Mouse (Mus musculus) T-helper 1 cell (primary cell): ENCODE measurements around the gene Tmem161b.
"Not testable (repeated sequence)": the region's sequence is repeated elsewhere in the genome, so short reads cannot be mapped to it uniquely, and the experiment has no call there.

Source experiments
- in situ Hi-C: fragments of 300-600 bp; cut with MboI, MseI; formaldehyde crosslinking; loops from one replicate; pipeline ENCODE4 v1.15.1; 2025; ENCODE audit warnings: high pct_unique_total_duplicates

Gene Tmem161b

GRCm38 (mm10) chr13:84221820-84222681 lies at the start of gene Tmem161b:
Tmem161b (plus strand) TSS chr13:84222296.
- in situ Hi-C loops, result loop anchor here (10.0 kb wide), 1 partner anchor 487 kb away; no protein-coding TSS in a partner anchor

DNA sequence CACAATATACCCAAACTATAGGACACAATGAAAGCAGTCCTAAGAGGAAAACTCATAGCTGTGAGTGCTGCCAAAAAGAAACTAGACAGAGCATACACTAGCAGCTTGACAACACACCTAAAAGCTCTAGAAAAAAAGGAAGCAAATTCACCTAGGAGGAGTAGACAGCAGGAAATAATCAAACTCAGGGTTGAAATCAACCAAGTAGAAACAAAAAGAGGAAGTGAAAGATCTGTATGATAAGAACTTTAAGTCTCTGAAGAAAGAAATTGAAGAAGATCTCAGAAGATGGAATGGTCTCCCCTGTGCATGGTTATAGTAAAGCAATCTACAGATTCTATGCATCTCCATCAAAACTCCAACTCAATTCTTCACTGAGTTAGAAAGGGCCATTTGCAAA lies 36.3 kb upstream of the Tmem161b start:
- in situ Hi-C loops, result not testable (repeated sequence)

DNA sequence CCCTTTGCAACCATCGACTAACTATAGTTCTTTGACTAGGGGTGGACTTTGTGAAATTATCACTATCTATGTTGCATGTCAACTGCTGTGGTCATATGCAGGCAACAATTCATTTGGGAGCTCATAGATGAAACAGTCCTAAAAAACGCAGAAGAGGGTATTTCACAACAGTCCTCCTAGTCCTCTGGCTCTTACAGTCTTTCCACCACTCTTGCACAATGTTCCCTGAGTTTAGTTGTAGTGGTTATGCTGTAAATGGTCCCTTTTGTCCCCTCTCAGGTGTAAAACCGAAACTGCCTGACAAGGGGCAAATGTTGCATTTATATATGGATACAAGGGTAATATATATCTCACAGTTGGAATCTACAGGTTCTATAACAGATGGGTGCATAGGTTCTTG lies 29.4 kb upstream of the Tmem161b start:
- in situ Hi-C loops, result no loop called here

DNA sequence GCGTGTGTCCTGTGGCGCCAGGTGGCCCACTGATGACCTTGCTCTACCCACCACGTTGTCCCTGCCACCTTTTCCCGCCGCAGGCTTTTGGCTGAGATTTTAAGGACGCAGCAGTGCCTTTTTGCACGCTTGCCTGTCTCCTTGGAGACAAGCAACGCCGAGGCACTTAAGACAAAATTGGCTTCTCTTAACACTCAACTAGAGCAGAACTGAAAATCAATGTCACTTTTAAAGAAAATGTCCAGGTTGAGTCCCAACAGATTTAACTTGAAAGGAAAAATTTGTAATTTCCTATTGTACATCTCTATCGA lies 541 bp downstream of the Tmem161b start:
- in situ Hi-C loops, result loop anchor here (10.0 kb wide), 1 partner anchor 488 kb away; no protein-coding TSS in a partner anchor

- in situ Hi-C loops, result loop anchor here (10.0 kb wide), 1 partner anchor 488 kb away; no protein-coding TSS in a partner anchor
These were observed 922 bp downstream of the Tmem161b start for GRCm38 (mm10) chr13:84223018-84223417.

GRCm38 (mm10) chr13:84234019-84234418 lies 11.9 kb downstream of the Tmem161b start:
- in situ Hi-C loops, result no loop called here

GRCm38 (mm10) chr13:84236768-84237167 lies 14.7 kb downstream of the Tmem161b start:
- in situ Hi-C loops, result no loop called here

GRCm38 (mm10) chr13:84238184-84238583 lies 16.1 kb downstream of the Tmem161b start:
- in situ Hi-C loops, result no loop called here

DNA sequence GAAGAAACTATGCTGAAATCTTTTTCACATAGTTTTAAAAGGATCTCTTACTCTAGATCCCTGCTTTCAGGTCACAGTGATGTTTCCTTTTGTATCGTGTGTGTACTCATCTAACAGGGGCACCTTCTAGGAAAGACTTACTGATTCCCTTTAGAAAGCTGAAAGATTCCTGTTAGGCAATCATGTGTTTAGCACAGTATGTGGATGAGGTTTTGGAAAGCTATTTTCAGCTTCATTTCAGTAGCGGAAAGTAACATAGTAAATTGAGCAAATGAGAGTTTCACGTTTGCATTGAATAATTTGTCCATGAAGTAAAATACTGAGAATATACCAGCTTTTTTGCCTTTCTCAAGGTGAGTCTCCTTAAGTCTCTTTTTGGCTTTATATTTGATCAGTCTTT lies 26.0 kb downstream of the Tmem161b start:
- in situ Hi-C loops, result no loop called here

GRCm38 (mm10) chr13:84251295-84251694 lies 29.2 kb downstream of the Tmem161b start:
- in situ Hi-C loops, result no loop called here

- in situ Hi-C loops, result no loop called here
These were observed 33.0 kb downstream of the Tmem161b start for GRCm38 (mm10) chr13:84255047-84255446.

GRCm38 (mm10) chr13:84264418-84264817 lies 42.3 kb downstream of the Tmem161b start:
- in situ Hi-C loops, result not testable (repeated sequence)

DNA sequence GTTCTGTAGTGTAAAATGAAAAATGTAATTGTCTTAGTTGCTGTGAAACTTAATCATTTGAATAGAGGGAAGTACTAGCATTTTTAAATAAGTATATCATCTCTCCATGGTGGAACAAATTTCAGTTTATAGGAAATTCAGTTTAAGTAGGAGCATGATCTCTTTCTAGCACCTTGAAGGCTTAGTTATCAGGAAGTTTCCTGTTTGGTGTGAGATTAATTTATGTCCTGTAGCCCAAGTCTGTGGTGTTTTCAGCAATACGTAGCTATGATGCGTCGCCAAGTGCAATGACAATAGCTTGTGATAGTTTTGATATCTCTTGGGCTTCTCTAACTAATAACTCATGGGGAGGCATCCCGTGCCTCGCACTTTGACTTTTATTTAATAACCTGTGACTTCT lies 54.1 kb downstream of the Tmem161b start:
- in situ Hi-C loops, result no loop called here

GRCm38 (mm10) chr13:84280352-84280751 lies 58.3 kb downstream of the Tmem161b start:
- in situ Hi-C loops, result no loop called here

DNA sequence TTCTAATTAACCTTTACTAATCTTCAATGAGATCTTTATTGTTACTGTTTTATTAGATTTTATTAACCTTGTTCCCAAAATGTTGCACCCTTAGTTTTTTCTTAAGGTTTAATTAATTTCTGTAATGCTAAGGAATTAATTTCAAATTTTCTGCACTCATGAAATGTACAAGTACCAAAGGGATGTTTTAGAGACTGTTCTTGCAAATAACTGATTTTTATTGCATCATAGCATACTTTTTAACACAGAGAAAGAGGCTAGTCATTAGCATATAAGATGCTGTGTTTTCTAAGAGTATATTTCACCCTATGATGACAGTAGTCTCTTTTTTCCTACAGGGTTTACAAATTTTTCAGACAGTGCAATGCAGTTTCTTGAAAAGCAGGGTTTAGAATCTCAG lies 60.9 kb downstream of the Tmem161b start:
- in situ Hi-C loops, result no loop called here

DNA sequence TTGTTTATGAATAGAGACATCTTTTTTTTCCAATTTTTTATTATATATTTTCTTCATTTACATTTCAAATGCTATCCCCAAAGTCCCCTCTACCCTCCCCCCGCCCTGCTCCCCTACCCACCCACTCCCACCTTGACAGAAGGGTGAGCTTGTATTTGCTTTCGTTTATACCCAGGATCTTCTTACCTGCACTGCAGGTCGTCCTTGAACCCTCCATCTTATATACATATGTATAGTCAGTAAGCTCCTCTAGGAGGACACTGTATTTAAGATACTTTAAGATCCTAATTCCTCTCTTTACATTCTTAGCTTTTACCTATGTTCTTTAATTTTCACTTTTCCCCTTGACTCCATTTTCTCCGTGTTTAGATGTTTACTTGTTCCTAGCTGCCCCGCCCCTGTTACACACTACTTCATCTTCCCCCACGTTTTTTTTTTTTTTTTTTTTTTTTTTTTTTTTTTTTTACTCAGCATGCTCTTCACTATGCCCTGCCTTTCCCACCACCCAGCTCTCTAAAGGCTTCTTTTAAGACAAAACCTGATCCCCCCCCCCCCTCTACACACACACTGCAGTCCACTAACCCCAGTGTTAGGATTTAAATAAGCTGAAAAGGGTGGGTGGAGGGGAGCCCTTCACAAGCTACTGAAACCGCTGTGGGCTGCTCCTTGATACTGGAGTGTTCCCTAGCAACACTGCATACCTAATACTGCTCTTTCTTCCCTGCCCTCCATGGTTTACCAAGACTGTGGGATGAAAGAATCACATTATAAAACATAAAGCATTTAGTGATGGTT lies 62.9 kb downstream of the Tmem161b start:
- in situ Hi-C loops, result no loop called here

DNA sequence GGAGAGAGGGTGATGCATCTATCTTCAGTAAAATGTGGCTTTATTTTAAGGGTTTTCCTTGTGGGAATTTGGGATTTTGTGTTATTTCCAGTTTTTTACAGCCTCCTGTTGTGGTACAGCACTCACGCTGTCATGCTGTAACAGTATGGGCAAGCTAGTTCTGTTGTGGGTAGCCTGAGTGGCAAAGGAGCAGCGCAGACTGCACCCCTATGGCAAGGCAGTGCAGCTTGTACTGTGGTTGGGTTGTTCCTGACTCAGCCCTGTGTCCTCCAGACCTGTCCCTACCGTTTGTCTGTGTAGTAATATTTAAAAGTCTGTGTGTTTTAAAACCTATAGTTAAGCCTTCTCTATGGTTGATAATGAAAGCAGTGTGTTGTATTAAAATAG lies 63.5 kb downstream of the Tmem161b start:
- in situ Hi-C loops, result no loop called here

GRCm38 (mm10) chr13:84299445-84300053 lies 77.5 kb downstream of the Tmem161b start:
- in situ Hi-C loops, result no loop called here

DNA sequence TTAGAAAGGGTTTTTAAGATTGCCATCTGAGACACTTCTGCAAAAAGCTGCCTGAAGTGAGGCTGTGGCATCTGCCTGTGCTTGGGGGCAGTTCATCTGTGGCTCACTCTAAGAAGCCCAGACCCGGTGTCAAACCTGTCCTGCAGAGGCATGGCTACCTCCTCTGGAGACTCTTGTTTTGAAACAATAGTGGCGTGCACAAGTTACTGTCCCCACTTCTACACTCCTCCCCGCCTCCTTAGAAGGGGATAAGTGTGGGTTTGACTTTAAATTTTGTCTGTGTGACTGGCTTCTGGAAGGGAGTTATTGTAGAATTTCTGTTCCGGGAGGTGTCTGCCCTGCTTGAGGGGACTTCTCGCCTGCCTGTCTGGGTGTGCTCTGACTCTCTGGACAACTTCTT lies 121.2 kb downstream of the Tmem161b start:
- in situ Hi-C loops, result no loop called here

- in situ Hi-C loops, result no loop called here
These were observed 121.8 kb downstream of the Tmem161b start for GRCm38 (mm10) chr13:84343691-84344495.

DNA sequence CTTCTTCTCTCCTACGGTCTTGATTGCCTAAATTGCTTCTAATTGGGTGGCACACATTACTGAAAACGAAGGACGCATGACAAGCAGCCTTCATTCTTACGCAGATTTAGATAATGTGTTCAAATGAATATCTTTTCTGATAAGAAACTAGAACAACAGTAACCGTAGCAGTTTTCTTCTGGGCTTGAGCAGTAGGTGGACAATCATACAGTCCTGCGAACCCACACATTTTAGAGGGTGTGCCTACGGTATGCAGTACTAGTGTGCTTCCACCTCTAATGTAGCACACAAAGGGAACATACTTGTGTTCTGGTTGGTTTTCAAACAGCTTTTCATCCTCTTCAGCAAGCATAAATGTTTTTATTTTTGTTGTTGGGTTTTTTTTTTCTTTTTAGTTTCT lies 122.6 kb downstream of the Tmem161b start:
- in situ Hi-C loops, result loop anchor here (5.0 kb wide), 1 partner anchor 627 kb away; no protein-coding TSS in a partner anchor
